Mouse (Mus musculus) neural tube, embryonic 15.5 days (tissue): ENCODE results near the gene 4933427D14Rik. TPM values are rescaled to one million over a fixed set of nuclear protein-coding genes. Genes with fewer than 3 reads are reported as not detected.
A peak's percentile ranks its signal among the peaks of the same experiment; 100 is the strongest.

Experiments
- ATAC-seq: fragments of 200-750 bp; cut with Nextera tagmentation; 2 replicates; pipeline ENCODE4 v1.8.0; 2017; ENCODE audit warnings: mild to moderate bottlenecking, moderate TSS enrichment, moderate library complexity; ENCODE audit not compliant: low FRiP score
- H3K27ac ChIP-seq: fragments of 300-500 bp; sonication (generic); replicated peaks from 2 replicates; pipeline ENCODE4 v1.5.1; 2015; ENCODE audit warnings: mild to moderate bottlenecking, inconsistent platforms
- H3K27me3 ChIP-seq: fragments of 300-500 bp; sonication (generic); replicated peaks from 2 replicates; pipeline ENCODE4 v1.6.1; 2015; ENCODE audit warnings: inconsistent platforms
- H3K36me3 ChIP-seq: fragments of 300-500 bp; sonication (generic); 2 replicates; pipeline ENCODE4 v1.6.1; 2015; ENCODE audit warnings: inconsistent platforms
- H3K4me1 ChIP-seq: fragments of 300-500 bp; sonication (generic); 2 replicates; pipeline ENCODE4 v1.6.1; 2015; ENCODE audit warnings: inconsistent platforms
- H3K4me2 ChIP-seq: fragments of 300-500 bp; sonication (generic); 2 replicates; pipeline ENCODE4 v1.6.1; 2015; ENCODE audit warnings: inconsistent platforms, mild to moderate bottlenecking, moderate library complexity
- H3K4me3 ChIP-seq: fragments of 300-500 bp; sonication (generic); replicated peaks from 2 replicates; pipeline ENCODE4 v1.5.1; 2015; ENCODE audit warnings: mild to moderate bottlenecking, inconsistent platforms
- H3K9ac ChIP-seq: fragments of 300-500 bp; sonication (generic); replicated peaks from 2 replicates; pipeline ENCODE4 v1.6.1; 2015; ENCODE audit warnings: mild to moderate bottlenecking, inconsistent platforms
- H3K9me3 ChIP-seq: fragments of 300-500 bp; sonication (generic); replicated peaks from 2 replicates; pipeline ENCODE4 v1.6.1; 2016; ENCODE audit warnings: inconsistent platforms
- WGBS: fragments of 180-500 bp; shearing (Covaris S2); methylation state at CpG from one replicate; pipeline ENCODE4 v1.1.7; 2015; ENCODE audit warnings: mixed read lengths; 5-methylcytosine and 5-hydroxymethylcytosine counted together
- polyA plus RNA-seq: library from polyadenylated mRNA; unstranded; fragments of >200 nt; fragmentation: Nextera tagmentation; extraction: Ambion mirVana; gene quantifications from 2 replicates; pipeline ENCODE4 v1.2.1, GENCODE M21; 2015

The 4933427D14Rik gene
- polyA plus RNA-seq, result 15.7 and 16.4 TPM in 2 replicates

DNA sequence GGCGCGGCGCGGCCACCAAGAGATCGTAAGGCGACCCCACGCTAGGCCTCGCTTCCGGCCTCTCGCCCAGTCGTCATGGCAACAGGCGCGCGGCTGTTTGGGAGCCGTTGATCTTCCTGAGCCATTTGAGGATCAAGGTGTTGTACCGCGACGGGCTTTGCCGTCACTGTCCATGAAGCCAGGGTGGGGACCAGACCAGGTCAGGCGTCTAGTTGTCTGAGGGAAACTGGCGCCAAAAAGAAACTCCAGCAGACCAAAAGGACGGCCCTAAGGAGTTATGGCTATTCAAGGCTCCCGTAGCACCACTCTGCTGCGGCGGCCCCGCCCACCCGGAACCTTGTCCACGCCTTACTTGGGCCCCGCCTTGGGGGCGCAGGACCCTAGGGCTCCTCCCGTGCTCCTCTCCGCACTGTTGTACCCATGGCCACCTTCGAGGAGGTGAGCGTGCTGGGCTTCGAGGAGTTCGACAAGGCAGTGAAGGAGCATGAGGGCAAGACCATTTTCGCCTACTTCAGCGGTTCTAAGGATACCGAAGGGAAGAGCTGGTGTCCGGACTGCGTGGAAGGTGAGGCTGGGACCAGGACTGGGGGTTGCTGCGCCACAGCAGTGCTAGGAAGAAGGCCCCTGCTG is at the start of gene 4933427D14Rik, which contains the start of gene Txndc17:
4933427D14Rik (minus strand) TSS at position 256 of the 630 bp plus-strand sequence.
Txndc17 (plus strand) TSS at position 344 of the 630 bp plus-strand sequence.
- Histone ChIP-seq H3K4me1 (peaks cover 38% of the 10 kb centered on the region), H3K9me3 (no peaks in the 10 kb centered on the region), H3K27me3 (no peaks in the 10 kb centered on the region), H3K4me3 (peak within 1 kb of the TSS; percentile 84), H3K4me2 (peak within 1 kb of the TSS; percentile 86), H3K9ac (peak within 1 kb of the TSS; percentile 87), H3K27ac (peak within 1 kb of the TSS; percentile 82), H3K36me3 (peaks cover 21% of the 10 kb centered on the region)
- ATAC-seq, result peak; percentile 92
- under 1% methylated on average over 42 of the region's 42 CpGs for WGBS

DNA sequence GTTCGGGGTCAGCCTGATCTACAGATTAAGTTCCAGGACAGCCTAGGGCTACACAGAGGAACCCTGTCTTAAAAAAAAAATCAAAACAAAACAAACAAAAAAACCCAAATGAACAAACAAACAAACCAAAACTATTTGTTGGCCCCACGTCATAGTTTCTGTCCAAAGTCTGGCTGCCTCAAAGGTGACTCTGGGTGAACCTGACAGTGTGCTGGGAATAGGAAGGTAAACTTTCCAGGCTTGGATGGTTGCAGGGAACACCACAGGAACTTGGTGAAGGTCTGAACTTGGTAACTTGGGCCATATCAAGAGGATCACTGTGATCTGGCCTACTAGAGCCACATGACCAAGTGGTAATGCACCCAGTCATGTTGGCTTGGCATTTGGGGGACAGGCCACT is 49.2 kb upstream of the 4933427D14Rik start:
- Histone ChIP-seq H3K4me2 (no peak overlapping the region), H3K27ac (no peak overlapping the region), H3K4me1 (no peaks in the 10 kb centered on the region), H3K27me3 (no peaks in the 10 kb centered on the region), H3K4me3 (no peak overlapping the region), H3K36me3 (no peaks in the 10 kb centered on the region), H3K9me3 (no peaks in the 10 kb centered on the region), H3K9ac (no peak overlapping the region)
- ATAC-seq, result no peak
- WGBS, result 84% methylated on average over 2 of the region's 2 CpGs

DNA sequence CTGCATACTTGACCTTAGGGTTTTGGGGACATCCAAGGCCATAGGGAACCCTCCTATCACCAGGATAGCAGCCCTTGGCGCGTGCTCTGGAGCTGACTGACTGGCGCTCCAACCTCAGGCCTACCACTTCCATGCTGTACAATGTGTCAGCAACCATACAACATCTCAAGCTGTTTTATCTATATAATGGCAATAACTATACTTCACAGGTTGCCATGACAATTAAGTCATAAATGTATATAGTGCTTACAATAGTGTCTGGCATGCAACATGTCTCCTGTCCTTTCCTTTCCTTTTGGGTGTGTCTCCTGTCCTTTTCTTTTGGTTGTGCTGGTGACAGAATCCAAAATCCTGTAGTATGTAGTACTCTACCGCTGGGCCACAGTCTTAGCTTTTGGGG is 48.4 kb upstream of the 4933427D14Rik start:
- 96% methylated on average over 4 of the region's 4 CpGs for WGBS
- no peak for ATAC-seq
- Histone ChIP-seq H3K9ac (no peak overlapping the region), H3K27me3 (0 out of 2 replicates have a peak, but pooled peaks cover under 1% of the 10 kb centered on the region), H3K4me1 (no peaks in the 10 kb centered on the region), H3K4me2 (no peak overlapping the region), H3K9me3 (no peaks in the 10 kb centered on the region), H3K4me3 (no peak overlapping the region), H3K36me3 (no peaks in the 10 kb centered on the region), H3K27ac (no peak overlapping the region)

DNA sequence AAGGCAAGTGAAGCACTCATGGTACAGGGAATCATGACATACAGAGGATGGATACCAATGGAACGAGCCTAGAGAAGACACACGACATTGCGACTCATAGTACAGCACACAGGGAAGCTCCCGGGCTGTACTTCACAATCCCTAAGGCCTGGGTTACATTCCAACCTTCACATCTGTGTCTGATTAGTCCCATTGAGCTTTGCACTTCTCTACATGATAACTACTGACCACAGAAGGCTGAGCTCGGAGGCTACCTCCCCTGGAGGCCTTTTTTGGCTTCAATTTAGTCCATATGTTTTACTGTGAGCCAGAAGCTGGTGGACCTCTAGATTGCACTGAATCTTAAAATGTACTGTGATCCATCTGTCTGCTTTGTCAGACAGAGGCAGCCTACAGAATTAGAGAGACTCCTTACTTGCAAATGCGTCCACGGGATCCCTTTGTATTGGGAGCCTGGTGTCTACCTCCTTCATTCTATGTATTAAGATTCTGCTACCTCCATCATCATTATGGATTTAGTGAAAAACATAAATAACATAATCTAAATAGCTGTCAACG is 38.0 kb upstream of the 4933427D14Rik start:
- no peak overlapping the region for H3K4me3 ChIP-seq
- no peak overlapping the region for H3K4me2 ChIP-seq
- H3K4me1 ChIP-seq, result no peaks in the 10 kb centered on the region
- H3K27ac ChIP-seq, result no peak overlapping the region
- no peak for ATAC-seq
- no peak overlapping the region for H3K9ac ChIP-seq
- WGBS, result 84% methylated on average over 8 of the region's 8 CpGs
- H3K36me3 ChIP-seq, result no peaks in the 10 kb centered on the region
- H3K27me3 ChIP-seq, result no peaks in the 10 kb centered on the region
- H3K9me3 ChIP-seq, result no peaks in the 10 kb centered on the region

DNA sequence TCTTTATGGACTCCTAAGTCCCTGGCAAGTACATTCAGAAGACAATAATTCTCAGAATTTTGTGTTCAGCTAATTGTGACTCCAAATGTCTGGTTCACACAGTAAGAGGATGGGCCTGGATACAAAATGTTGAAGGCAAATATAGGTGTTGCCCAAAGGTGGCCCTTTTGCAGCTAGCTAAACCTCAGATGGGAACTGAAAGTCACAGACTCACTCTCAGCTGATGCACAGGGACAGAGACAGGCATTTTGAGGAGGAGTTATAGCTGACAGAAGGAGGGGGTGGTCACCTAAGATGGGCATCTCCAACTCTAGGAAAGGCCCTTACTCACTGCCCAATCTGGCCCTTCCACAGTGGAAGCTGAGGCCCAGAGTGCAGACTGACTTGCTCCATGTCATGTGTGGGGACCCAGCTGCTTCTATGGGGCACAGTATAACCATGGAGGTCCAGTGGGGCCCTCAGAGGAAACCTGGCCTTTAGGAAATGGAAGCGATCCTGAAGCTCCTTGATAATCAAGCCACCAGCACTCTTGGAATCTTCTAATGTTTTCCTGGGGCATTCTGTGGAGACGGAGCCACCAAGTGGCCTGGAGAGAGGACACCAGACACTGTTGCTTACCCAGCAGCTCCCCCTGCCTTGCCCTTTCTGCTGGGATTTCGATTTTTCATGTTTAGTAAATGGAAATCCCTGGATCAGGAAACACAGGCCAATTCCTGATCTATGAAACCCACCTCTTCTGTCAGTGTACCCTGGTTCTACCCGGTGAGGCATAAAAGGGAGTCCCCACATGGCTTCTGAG is 33.0 kb upstream of the 4933427D14Rik start:
- no peak for ATAC-seq
- H3K27ac ChIP-seq, result no peak overlapping the region
- WGBS, result 79% methylated on average over 4 of the region's 4 CpGs
- H3K9ac ChIP-seq, result no peak overlapping the region
- no peak overlapping the region for H3K4me3 ChIP-seq
- no peaks in the 10 kb centered on the region for H3K36me3 ChIP-seq
- no peaks in the 10 kb centered on the region for H3K27me3 ChIP-seq
- H3K9me3 ChIP-seq, result no peaks in the 10 kb centered on the region
- H3K4me1 ChIP-seq, result no peaks in the 10 kb centered on the region
- H3K4me2 ChIP-seq, result no peak overlapping the region

DNA sequence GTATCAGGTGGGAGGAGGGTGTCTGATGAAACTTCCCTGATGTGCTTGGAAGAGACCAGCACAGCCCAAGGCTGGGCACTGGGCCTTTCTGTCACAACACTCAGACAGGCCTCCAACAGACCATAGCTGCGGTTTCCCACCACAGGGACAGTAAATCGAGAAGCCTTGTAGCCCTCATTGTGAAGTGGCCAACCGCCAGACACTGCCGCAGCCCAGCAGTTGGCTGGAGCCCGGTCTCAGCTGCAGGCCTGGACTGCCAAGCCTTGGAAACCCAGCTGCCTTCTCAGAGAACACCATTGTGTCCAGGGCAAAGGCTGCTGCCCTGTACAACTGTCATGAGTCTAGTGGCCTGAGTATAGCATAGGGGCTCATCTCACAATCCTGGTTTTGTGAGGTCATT is 26.8 kb upstream of the 4933427D14Rik start:
- no peak for ATAC-seq
- Histone ChIP-seq H3K9me3 (no peaks in the 10 kb centered on the region), H3K4me1 (no peaks in the 10 kb centered on the region), H3K36me3 (no peaks in the 10 kb centered on the region), H3K4me2 (no peak overlapping the region), H3K9ac (no peak overlapping the region), H3K27me3 (no peaks in the 10 kb centered on the region), H3K27ac (no peak overlapping the region), H3K4me3 (no peak overlapping the region)
- whole genome bisulfite sequencing, result 64% methylated on average over 5 of the region's 5 CpGs

DNA sequence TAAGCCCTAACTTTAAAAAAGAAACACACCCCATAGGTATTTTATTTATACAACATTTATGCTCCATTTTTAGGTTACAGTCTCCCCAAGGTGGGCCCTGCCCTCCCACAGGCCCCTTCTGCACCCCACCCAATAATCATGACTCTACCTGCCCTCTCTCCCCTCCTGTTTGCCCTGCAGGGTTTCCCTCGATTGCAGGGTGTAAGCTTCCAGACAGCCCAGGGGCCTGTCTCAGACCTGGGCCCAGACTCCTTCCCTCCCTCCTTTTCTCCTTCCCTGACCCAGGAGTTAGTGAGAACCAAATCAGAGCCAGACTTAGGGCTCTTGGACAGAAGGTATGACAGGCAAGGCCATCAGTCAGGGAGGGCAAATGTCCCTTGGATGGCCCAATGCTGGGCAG is 25.7 kb upstream of the 4933427D14Rik start:
- H3K27ac ChIP-seq, result no peak overlapping the region
- no peaks in the 10 kb centered on the region for H3K36me3 ChIP-seq
- H3K4me2 ChIP-seq, result no peak overlapping the region
- H3K9ac ChIP-seq, result no peak overlapping the region
- no peaks in the 10 kb centered on the region for H3K27me3 ChIP-seq
- H3K9me3 ChIP-seq, result no peaks in the 10 kb centered on the region
- ATAC-seq, result no peak
- 71% methylated on average over 1 of the region's 1 CpGs for WGBS
- H3K4me1 ChIP-seq, result no peaks in the 10 kb centered on the region
- no peak overlapping the region for H3K4me3 ChIP-seq

DNA sequence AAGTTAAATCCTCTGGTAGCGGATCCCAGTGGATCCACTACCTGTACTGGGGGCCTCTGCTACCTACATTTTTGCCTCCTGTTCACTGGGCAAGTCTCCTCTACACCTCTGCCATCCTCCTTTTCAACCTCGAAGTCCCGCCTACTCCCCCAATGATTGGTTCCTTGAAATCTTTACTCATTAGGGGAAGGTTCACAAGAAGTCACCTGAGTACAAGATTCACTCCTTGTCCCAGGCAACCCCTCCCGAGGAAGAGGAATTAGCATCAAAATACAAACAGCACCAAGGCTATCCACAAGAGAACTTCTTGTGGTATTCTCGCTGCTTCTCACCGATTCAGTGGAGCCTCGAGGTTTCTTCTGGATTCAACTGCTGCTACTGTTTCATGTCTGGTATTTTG is 24.8 kb upstream of the 4933427D14Rik start:
- H3K27me3 ChIP-seq, result no peaks in the 10 kb centered on the region
- no peak overlapping the region for H3K4me3 ChIP-seq
- no peaks in the 10 kb centered on the region for H3K9me3 ChIP-seq
- WGBS, result 83% methylated on average over 7 of the region's 7 CpGs
- H3K27ac ChIP-seq, result no peak overlapping the region
- H3K9ac ChIP-seq, result no peak overlapping the region
- no peaks in the 10 kb centered on the region for H3K4me1 ChIP-seq
- no peak for ATAC-seq
- no peak overlapping the region for H3K4me2 ChIP-seq
- H3K36me3 ChIP-seq, result no peaks in the 10 kb centered on the region

DNA sequence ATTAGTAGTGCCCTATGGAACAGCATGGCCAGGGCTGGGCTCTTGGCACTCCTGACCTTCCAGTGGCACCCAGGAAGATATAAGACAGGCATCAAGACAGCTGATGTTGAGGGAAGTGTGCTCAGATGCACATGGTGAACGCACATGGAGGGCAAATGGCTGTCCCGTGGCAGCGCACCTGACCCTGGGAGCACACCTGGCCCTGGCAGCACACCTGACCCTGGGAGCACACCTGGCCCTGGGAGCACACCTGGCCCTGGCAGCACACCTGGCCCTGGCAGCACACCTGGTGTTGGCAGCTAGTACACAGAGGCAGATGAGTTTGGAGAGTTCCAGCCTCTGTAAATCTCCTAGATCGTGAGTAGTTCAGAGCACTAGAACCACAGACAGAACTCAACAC is 21.3 kb upstream of the 4933427D14Rik start:
- no peak for ATAC-seq
- Histone ChIP-seq H3K27ac (no peak overlapping the region), H3K4me3 (no peak overlapping the region), H3K4me2 (no peak overlapping the region), H3K27me3 (no peaks in the 10 kb centered on the region), H3K36me3 (no peaks in the 10 kb centered on the region), H3K9ac (no peak overlapping the region), H3K4me1 (peaks cover 14% of the 10 kb centered on the region; the same call in 1 of the 2 replicates), H3K9me3 (no peaks in the 10 kb centered on the region)
- 95% methylated on average over 4 of the region's 4 CpGs for WGBS

DNA sequence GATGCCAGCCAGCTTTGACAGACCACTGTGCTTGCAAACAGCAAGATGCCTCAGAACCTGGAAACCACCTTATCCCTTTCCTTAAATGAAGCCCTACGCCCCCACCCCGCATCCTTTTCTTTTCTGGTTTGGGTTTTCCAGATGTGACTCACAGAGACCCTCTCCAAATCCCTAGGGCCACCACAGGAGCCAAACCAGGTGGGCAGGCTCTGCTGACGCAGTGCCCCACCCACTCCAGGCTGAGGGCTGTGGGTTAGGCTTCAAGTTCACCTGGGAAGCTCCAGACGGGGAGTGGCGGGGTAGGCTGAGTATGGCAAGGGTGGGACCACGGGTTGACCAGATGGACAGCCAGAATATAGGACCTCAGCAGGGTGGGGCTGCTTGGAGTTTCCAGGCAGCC is 19.6 kb upstream of the 4933427D14Rik start:
- H3K36me3 ChIP-seq, result no peaks in the 10 kb centered on the region
- WGBS, result 91% methylated on average over 6 of the region's 6 CpGs
- ATAC-seq, result no peak
- H3K4me1 ChIP-seq, result peaks cover 14% of the 10 kb centered on the region; the same call in 1 of the 2 replicates
- H3K27me3 ChIP-seq, result no peaks in the 10 kb centered on the region
- H3K4me3 ChIP-seq, result no peak overlapping the region
- no peak overlapping the region for H3K4me2 ChIP-seq
- no peaks in the 10 kb centered on the region for H3K9me3 ChIP-seq
- H3K9ac ChIP-seq, result no peak overlapping the region
- no peak overlapping the region for H3K27ac ChIP-seq

DNA sequence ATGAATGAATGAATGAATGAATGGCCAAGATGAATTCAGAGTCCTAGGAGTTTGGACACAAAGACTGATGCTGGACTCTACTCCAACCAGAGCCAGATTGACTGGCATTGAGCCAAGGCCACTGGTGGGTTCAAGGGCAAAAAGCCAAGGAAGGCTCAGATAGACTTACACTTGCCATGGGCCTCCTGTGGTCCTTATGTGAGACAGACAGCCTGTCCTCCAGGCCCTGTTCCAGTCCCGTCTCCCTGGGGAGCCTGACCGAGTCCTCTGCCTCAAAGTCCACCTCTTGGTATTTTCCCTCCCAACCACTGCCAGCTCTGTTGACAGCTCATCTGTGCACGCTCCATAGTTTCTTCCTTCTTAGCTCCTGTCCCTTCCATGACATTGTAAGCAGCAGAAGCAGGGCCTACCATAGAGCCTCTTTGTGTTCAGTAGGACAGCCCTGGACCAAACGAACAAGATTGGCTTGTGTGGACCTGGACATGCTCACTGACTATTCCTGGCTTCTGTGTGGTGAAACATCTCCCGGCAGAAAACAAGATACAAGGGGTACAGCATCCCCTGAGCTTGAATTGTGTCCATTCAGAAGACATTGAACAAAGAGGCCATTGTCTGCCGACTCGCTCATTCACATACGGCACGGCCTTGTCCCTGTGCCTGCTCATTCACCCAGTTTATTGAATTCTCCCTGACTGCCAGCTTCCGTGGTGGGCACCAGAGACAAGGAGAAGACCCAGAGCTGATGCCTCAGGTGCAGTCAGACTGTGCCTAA is 18.9 kb upstream of the 4933427D14Rik start:
- no peak overlapping the region for H3K4me2 ChIP-seq
- no peaks in the 10 kb centered on the region for H3K36me3 ChIP-seq
- no peaks in the 10 kb centered on the region for H3K9me3 ChIP-seq
- no peak overlapping the region for H3K9ac ChIP-seq
- no peak overlapping the region for H3K27ac ChIP-seq
- H3K4me3 ChIP-seq, result no peak overlapping the region
- peaks cover 14% of the 10 kb centered on the region; the same call in 1 of the 2 replicates for H3K4me1 ChIP-seq
- WGBS, result 42% methylated on average over 10 of the region's 10 CpGs
- ATAC-seq, result no peak
- no peaks in the 10 kb centered on the region for H3K27me3 ChIP-seq
